23 mouse cellular contexts compared by ENCODE assay signal in genomic region chr19:16181258-16181657, GRCm38 (mm10). TPM values are rescaled to one million over a fixed set of nuclear protein-coding genes. Genes with fewer than 3 reads are reported as not detected.
DNase-seq lines count a peak whose midpoint lies in the region; ATAC-seq and TF ChIP-seq lines count a peak whose summit lies in the region.
"Had no signal": no experiment of that assay in that cellular context is flagged by ENCODE, and none has a peak within 500 bp of the region (broad histone marks: within the 10 kb centered on the region; RNA-seq: fewer than 3 reads in every experiment).

No protein-coding gene starts in this region.

- peaks cover 4% of the 10 kb centered on the region for H3K79me2 ChIP-seq in heart, adult 2 months (replicated peaks; ENCODE audit: control insufficient read depth, insufficient read depth, low read length)

- TF ChIP-seq POLR2A in heart, adult 2 months (IDR thresholded peaks at IDR 0.05; ENCODE audit: insufficient read depth, low read depth, low read length): no peak
- TF ChIP-seq POLR2A in lung, adult 2 months (IDR thresholded peaks at IDR 0.05; ENCODE audit: borderline replicate concordance, extremely low read depth, low read depth, low read length): no peak

- H3K4me1 ChIP-seq in heart, adult 2 months (ENCODE audit: control insufficient read depth, insufficient read depth, low read length): peaks cover 24% of the 10 kb centered on the region
- H3K4me1 ChIP-seq in heart, postnatal 0 days (ENCODE audit: control insufficient read depth, insufficient read depth): peaks cover 43% of the 10 kb centered on the region
- peaks cover 34% of the 10 kb centered on the region for H3K4me1 ChIP-seq in lung, adult 2 months (ENCODE audit: control insufficient read depth, insufficient read depth, low read length)

- TF ChIP-seq CTCF in heart, adult 2 months (IDR thresholded peaks at IDR 0.05): no peak
- TF ChIP-seq CTCF in heart, postnatal 0 days (IDR thresholded peaks at IDR 0.05; ENCODE audit: low read depth): no peak
- no peak for TF ChIP-seq CTCF in lung, adult 2 months (IDR thresholded peaks at IDR 0.05; ENCODE audit: insufficient read depth, low read length)

- TF ChIP-seq EP300 in heart, adult 2 months (IDR thresholded peaks at IDR 0.05; ENCODE audit: insufficient read depth, low read depth, low read length): 0 out of 2 replicates have a peak, but pooled peaks have one; percentile 13
- no peak for TF ChIP-seq EP300 in heart, postnatal 0 days (IDR thresholded peaks at IDR 0.05; ENCODE audit: low read depth)

- H3K36me3 ChIP-seq in heart, adult 2 months (ENCODE audit: control insufficient read depth, insufficient read depth, low read length): peaks cover 22% of the 10 kb centered on the region
- no peaks in the 10 kb centered on the region for H3K36me3 ChIP-seq in heart, postnatal 0 days (replicated peaks; ENCODE audit: control insufficient read depth, insufficient read depth, low read length)
- H3K36me3 ChIP-seq: embryonic facial prominence, embryonic 13.5 days; forebrain, embryonic 15.5 days; limb, embryonic 15.5 days; midbrain, embryonic 13.5 days; neural tube, embryonic 12.5 days had no signal

- no peak for DNase-seq in heart, adult 2 months
- no peak for DNase-seq in heart, adult 9 months (ENCODE audit: low spot score in 2 of 2)
- DNase-seq in heart, postnatal 0 days (ENCODE audit: low spot score): no peak
- no peak for DNase-seq in heart, postnatal 36 days
- DNase-seq in lung, adult 2 months: peak; percentile 2
- DNase-seq in lung, postnatal 36 days: no peak
- DNase-seq in brain, adult 2 months (ENCODE audit: low read depth, low spot score): peak; percentile 42
- no peak for DNase-seq in yolk sac, embryonic 10.5 days (ENCODE audit: low spot score)
- DNase-seq: adrenal gland, postnatal 14 days; cerebellum, adult 11-12 months; cerebellum, postnatal 14 days; kidney, adult 18-20 months; kidney, postnatal 25 days; right cerebral cortex, adult 18-20 months; thymus, postnatal 25 days had no signal

- H3K27ac ChIP-seq in heart, adult 2 months: peak overlapping the region; percentile 74
- peak overlapping the region; percentile 58 for H3K27ac ChIP-seq in heart, postnatal 0 days (ENCODE audit: low read depth)
- H3K27ac ChIP-seq: embryonic facial prominence, embryonic 13.5 days; forebrain, embryonic 15.5 days; limb, embryonic 15.5 days; macrophage; midbrain, embryonic 13.5 days; neural tube, embryonic 12.5 days had no signal

- H3K27me3 ChIP-seq in heart, adult 2 months (ENCODE audit: control insufficient read depth, insufficient read depth, low read length): no peaks in the 10 kb centered on the region
- H3K27me3 ChIP-seq in heart, postnatal 0 days (ENCODE audit: control insufficient read depth, insufficient read depth, low read length): no peaks in the 10 kb centered on the region
- H3K27me3 ChIP-seq: CH12.LX; embryonic facial prominence, embryonic 13.5 days; forebrain, embryonic 15.5 days; limb, embryonic 15.5 days; midbrain, embryonic 13.5 days; neural tube, embryonic 12.5 days had no signal

- WGBS in heart, adult 2 months: 50% methylated on average over 3 of the region's 3 CpGs
- WGBS in heart, postnatal 0 days: 26% methylated on average over 3 of the region's 3 CpGs
- 52% methylated on average over 3 of the region's 3 CpGs for WGBS in lung, adult 2 months

- no peak overlapping the region for H3K4me3 ChIP-seq in heart, adult 2 months
- H3K4me3 ChIP-seq in heart, postnatal 0 days (ENCODE audit: low read depth, low read length): no peak overlapping the region
- H3K4me3 ChIP-seq in lung, adult 2 months (replicated peaks; ENCODE audit: extremely low read depth, low read depth, low read length): no peak overlapping the region
- H3K4me3 ChIP-seq: embryonic facial prominence, embryonic 13.5 days; forebrain, embryonic 15.5 days; limb, embryonic 15.5 days; midbrain, embryonic 13.5 days; neural tube, embryonic 12.5 days had no signal

- ATAC-seq in heart, postnatal 0 days (ENCODE audit: insufficient read depth, low read depth): no peak
- ATAC-seq: forebrain, embryonic 15.5 days; midbrain, embryonic 13.5 days had no signal

- H3K9me3 ChIP-seq in heart, postnatal 0 days (replicated peaks; ENCODE audit: control insufficient read depth, low read length): no peaks in the 10 kb centered on the region
- H3K9me3 ChIP-seq: embryonic facial prominence, embryonic 13.5 days; forebrain, embryonic 15.5 days; limb, embryonic 15.5 days; midbrain, embryonic 13.5 days; neural tube, embryonic 12.5 days had no signal

- no peak overlapping the region for H3K9ac ChIP-seq in heart, adult 2 months (ENCODE audit: low read depth, low read length)
- H3K9ac ChIP-seq in heart, postnatal 0 days (replicated peaks; ENCODE audit: low read depth, low read length): no peak overlapping the region
- H3K9ac ChIP-seq: embryonic facial prominence, embryonic 13.5 days; forebrain, embryonic 15.5 days; limb, embryonic 15.5 days; midbrain, embryonic 13.5 days; neural tube, embryonic 12.5 days had no signal

- intact Hi-C loops in heart, adult 2 months (cut with DNase I): loop anchor here (5.0 kb wide), 1 partner anchor 44 kb away; no protein-coding TSS in a partner anchor
- intact Hi-C loops in heart, postnatal 36 days (cut with DNase I): no loop called here

- H3K4me2 ChIP-seq in heart, postnatal 0 days (ENCODE audit: low read depth, low read length): no peak overlapping the region
- H3K4me2 ChIP-seq: embryonic facial prominence, embryonic 13.5 days; forebrain, embryonic 15.5 days; limb, embryonic 15.5 days; midbrain, embryonic 13.5 days; neural tube, embryonic 12.5 days had no signal

RNA-seq across cellular contexts. Expression of gene Gnaq, which starts 48.6 kb away (rescaled TPM):
- 10 to 100 TPM; 23.1 to 23.4 TPM for total RNA-seq in heart, adult 2 months (2021)
- 8.4 and 14.5 TPM in 2 replicates for polyA plus RNA-seq in heart, adult 2 months (2012; rRNA removed)
- 24.6 and 27.0 TPM in 2 replicates for total RNA-seq in heart, postnatal 0 days (2014; rRNA removed; ENCODE audit: low replicate concordance)
- 11.9 and 12.7 TPM in 2 replicates for polyA plus RNA-seq in heart, postnatal 0 days (2015; fragmentation: Nextera tagmentation; extraction: Ambion mirVana)
- 10 to 100 TPM; 22.5 to 23.0 TPM for total RNA-seq in heart, postnatal 36 days (2021)
- polyA plus RNA-seq in lung, adult 2 months (2012; rRNA removed): 23.0 and 34.0 TPM in 2 replicates
- total RNA-seq: MEL had no signal

Comparison
In these comparisons a context has a peak if more than half of its experiments do, and no peak if none do; other contexts are left out.
1. DNase-seq: peak in lung, adult 2 months (single experiment) and brain, adult 2 months (single experiment); none in heart, adult 2 months (0 of 2), heart, adult 9 months (0 of 2), heart, postnatal 0 days (single experiment), heart, postnatal 36 days (0 of 2), lung, postnatal 36 days (single experiment) and yolk sac, embryonic 10.5 days (single experiment).